Mouse (Mus musculus): ENCODE measurements around the gene Ppa2. TPM values are rescaled to one million over a fixed set of nuclear protein-coding genes. Genes with fewer than 3 reads are reported as not detected.

Ppa2 gene
- polyA plus RNA-seq, 1 experiment from 2014 or later, result 91.7 TPM

DNA sequence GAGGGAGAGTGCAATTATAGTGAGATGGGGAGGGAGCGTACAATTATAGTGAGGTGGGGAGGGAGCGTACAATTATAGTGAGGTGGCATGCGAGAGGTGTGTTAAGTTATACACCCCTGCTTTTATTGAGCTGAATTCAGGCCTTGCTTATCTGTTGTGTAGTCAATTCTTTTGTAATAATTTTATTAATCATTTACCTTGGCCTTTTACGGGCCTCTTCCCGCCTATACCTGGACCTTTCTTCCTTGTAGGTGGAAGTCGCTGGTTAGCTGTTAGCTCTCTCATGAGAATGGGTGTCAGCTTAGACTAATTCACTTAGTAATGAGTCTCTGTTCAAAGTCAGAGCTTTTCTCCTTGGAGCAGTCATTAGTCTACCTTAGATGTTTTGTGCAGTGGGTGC is 10.4 kb downstream of the Ppa2 start:
- ATAC-seq (ENCODE audit: insufficient number of reproducible peaks, insufficient read depth, low FRiP score, low read depth), result no peak
- 82% methylated on average over 6 of the region's 6 CpGs for WGBS
- no peaks in the 10 kb centered on the region for H3K27me3 ChIP-seq (ENCODE audit: control insufficient read depth, insufficient read depth, low read length)

DNA sequence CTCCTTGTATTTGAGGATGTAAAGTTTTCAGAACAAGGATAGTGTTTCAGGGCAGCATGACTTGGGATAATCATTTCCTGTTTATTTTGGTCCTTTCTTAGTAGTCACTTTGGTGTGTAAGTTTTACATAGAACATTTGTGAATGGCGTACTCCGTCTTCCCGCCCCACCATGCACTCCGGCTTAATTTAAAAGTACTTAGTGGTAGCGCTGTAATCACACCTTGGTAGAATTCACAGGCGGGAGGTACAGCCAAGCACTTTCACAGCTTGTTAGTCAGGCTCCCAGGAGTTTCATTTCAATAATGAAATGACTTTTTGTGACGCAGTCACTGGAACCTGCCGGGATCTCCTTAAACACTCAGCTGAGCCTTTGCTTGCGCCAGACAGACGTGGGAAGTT is 12.0 kb downstream of the Ppa2 start:
- no peak overlapping the region for H3K27ac ChIP-seq (ENCODE audit: low read length)
- H3K9me3 ChIP-seq (ENCODE audit: control insufficient read depth, low read depth, low read length), result no peaks in the 10 kb centered on the region
- H3K9ac ChIP-seq (replicated peaks; ENCODE audit: low read depth, low read length), result no peak overlapping the region
- 92% methylated on average over 10 of the region's 10 CpGs for WGBS
- no peaks in the 10 kb centered on the region; the same call in 1 of the 2 replicates for H3K36me3 ChIP-seq (ENCODE audit: control insufficient read depth, insufficient read depth, low read length)
- H3K4me1 ChIP-seq (ENCODE audit: control insufficient read depth, insufficient read depth, low read length), result no peaks in the 10 kb centered on the region
- no peak overlapping the region for H3K4me2 ChIP-seq (replicated peaks; ENCODE audit: low read depth, low read length)
- no peaks in the 10 kb centered on the region for H3K27me3 ChIP-seq (ENCODE audit: control insufficient read depth, insufficient read depth, low read length)
- ATAC-seq (ENCODE audit: insufficient number of reproducible peaks, insufficient read depth, low FRiP score, low read depth), result no peak
- no peak overlapping the region for H3K4me3 ChIP-seq (ENCODE audit: low read depth, low read length)

More for the DNA sequence above, 10.4 kb downstream of the Ppa2 start:
- H3K4me3 ChIP-seq (ENCODE audit: low read depth, low read length), result no peak overlapping the region
- H3K36me3 ChIP-seq (ENCODE audit: control insufficient read depth, insufficient read depth, low read length), result no peaks in the 10 kb centered on the region; the same call in 1 of the 2 replicates
- no peak overlapping the region for H3K4me2 ChIP-seq (replicated peaks; ENCODE audit: low read depth, low read length)
- H3K9me3 ChIP-seq (ENCODE audit: control insufficient read depth, low read depth, low read length), result no peaks in the 10 kb centered on the region
- no peak overlapping the region for H3K9ac ChIP-seq (replicated peaks; ENCODE audit: low read depth, low read length)
- no peaks in the 10 kb centered on the region for H3K4me1 ChIP-seq (ENCODE audit: control insufficient read depth, insufficient read depth, low read length)
- no peak overlapping the region for H3K27ac ChIP-seq (ENCODE audit: low read length)

DNA sequence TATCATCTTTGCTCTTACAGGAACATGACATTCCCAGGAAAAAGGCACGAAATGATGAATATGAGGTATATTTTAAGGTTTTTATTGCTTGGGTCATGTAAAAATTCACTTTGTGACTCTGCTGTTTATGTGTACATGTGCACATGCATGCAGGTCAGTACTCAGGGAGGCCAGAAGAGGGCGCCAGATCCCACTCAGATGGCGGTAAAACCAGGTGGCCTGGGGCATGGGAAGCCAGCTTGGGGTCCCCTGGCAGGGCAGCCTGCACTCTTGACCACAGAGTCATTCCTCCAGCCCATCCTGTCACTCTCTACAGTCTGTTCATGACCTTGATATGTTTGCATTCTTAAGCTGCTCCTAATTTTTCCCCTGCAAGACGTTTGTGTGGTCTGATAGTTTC is 12.6 kb downstream of the Ppa2 start:
- Histone ChIP-seq H3K9ac (replicated peaks; ENCODE audit: low read depth, low read length) (no peak overlapping the region), H3K36me3 (ENCODE audit: control insufficient read depth, insufficient read depth, low read length) (no peaks in the 10 kb centered on the region; the same call in 1 of the 2 replicates), H3K27me3 (ENCODE audit: control insufficient read depth, insufficient read depth, low read length) (no peaks in the 10 kb centered on the region), H3K4me3 (ENCODE audit: low read depth, low read length) (no peak overlapping the region), H3K9me3 (ENCODE audit: control insufficient read depth, low read depth, low read length) (no peaks in the 10 kb centered on the region), H3K4me1 (ENCODE audit: control insufficient read depth, insufficient read depth, low read length) (no peaks in the 10 kb centered on the region), H3K27ac (ENCODE audit: low read length) (no peak overlapping the region), H3K4me2 (replicated peaks; ENCODE audit: low read depth, low read length) (no peak overlapping the region)
- no peak for ATAC-seq (ENCODE audit: insufficient number of reproducible peaks, insufficient read depth, low FRiP score, low read depth)
- 69% methylated on average over 4 of the region's 4 CpGs for WGBS

DNA sequence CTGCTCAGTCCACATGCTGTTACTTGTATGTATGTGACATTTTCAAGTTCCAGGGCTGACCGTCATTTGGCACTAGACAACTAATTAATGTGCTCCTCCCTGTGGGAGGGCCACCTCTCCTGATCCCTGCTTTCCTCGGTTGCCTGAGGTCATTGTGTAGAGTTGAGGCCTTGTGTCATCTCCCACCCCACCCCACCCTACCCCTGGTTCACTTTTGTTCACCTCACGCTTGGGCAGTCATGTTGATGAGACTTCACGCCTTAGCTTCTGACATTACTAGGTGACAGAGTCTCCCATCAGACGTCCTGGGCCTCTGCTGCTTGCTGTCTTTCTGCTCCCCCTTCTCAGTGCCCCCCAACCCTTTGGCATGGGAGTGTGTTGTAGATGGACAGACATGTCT is 15.2 kb downstream of the Ppa2 start:
- Histone ChIP-seq H3K27ac (ENCODE audit: low read length) (no peak overlapping the region), H3K9ac (replicated peaks; ENCODE audit: low read depth, low read length) (no peak overlapping the region), H3K4me2 (replicated peaks; ENCODE audit: low read depth, low read length) (no peak overlapping the region), H3K4me1 (ENCODE audit: control insufficient read depth, insufficient read depth, low read length) (no peaks in the 10 kb centered on the region), H3K4me3 (ENCODE audit: low read depth, low read length) (no peak overlapping the region), H3K36me3 (ENCODE audit: control insufficient read depth, insufficient read depth, low read length) (no peaks in the 10 kb centered on the region; the same call in 1 of the 2 replicates), H3K9me3 (ENCODE audit: control insufficient read depth, low read depth, low read length) (no peaks in the 10 kb centered on the region), H3K27me3 (ENCODE audit: control insufficient read depth, insufficient read depth, low read length) (no peaks in the 10 kb centered on the region)
- 73% methylated on average over 5 of the region's 5 CpGs for WGBS
- no peak for ATAC-seq (ENCODE audit: insufficient number of reproducible peaks, insufficient read depth, low FRiP score, low read depth)

DNA sequence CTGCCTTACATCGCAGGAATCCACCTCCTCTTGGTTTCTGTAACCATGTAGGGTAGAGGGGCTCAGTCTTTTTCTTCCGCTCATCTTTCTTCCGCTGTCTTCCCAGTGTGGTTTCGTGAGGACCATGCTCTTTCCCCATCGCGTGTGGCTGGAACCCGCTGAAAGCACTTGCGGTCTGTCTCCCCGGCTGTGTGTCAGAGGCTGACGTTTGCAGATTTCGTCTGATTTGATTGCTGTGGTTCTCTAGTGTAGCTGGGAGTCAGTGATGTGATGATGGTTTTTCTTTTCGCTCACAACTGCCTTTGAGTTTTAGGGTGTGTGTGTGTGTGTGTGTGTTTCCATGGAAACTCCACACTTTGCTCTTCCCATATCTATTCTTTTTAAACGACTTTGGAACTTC is 18.6 kb downstream of the Ppa2 start:
- no peak for ATAC-seq (ENCODE audit: insufficient number of reproducible peaks, insufficient read depth, low FRiP score, low read depth)
- no peaks in the 10 kb centered on the region for H3K27me3 ChIP-seq (ENCODE audit: control insufficient read depth, insufficient read depth, low read length)
- 89% methylated on average over 13 of the region's 13 CpGs for WGBS
- H3K9ac ChIP-seq (replicated peaks; ENCODE audit: low read depth, low read length), result no peak overlapping the region
- H3K4me3 ChIP-seq (ENCODE audit: low read depth, low read length), result no peak overlapping the region
- H3K9me3 ChIP-seq (ENCODE audit: control insufficient read depth, low read depth, low read length), result no peaks in the 10 kb centered on the region
- H3K4me1 ChIP-seq (ENCODE audit: control insufficient read depth, insufficient read depth, low read length), result no peaks in the 10 kb centered on the region
- H3K4me2 ChIP-seq (replicated peaks; ENCODE audit: low read depth, low read length), result no peak overlapping the region
- H3K36me3 ChIP-seq (ENCODE audit: control insufficient read depth, insufficient read depth, low read length), result no peaks in the 10 kb centered on the region; the same call in 1 of the 2 replicates
- no peak overlapping the region for H3K27ac ChIP-seq (ENCODE audit: low read length)

DNA sequence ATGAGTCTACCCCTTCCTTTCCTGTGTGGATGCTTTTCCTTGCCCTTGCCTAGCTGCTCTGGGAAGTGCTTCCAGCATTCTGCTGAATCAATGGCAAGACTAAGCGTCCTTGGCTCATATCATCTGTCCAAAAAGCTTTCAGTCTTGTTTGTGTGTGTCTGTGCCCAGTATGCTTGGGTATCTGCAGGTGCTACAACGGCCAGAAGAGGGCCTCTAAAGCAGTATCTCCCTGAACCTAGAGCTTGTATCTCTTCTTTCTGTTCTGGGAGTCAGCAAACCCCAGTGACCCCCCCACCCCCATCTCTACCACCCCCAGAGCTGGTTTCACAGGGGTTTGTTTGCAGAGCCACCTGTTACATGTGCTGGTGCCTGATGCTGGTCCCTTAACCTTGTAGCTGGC is 19.5 kb downstream of the Ppa2 start:
- WGBS, result 87% methylated on average over 2 of the region's 2 CpGs

DNA sequence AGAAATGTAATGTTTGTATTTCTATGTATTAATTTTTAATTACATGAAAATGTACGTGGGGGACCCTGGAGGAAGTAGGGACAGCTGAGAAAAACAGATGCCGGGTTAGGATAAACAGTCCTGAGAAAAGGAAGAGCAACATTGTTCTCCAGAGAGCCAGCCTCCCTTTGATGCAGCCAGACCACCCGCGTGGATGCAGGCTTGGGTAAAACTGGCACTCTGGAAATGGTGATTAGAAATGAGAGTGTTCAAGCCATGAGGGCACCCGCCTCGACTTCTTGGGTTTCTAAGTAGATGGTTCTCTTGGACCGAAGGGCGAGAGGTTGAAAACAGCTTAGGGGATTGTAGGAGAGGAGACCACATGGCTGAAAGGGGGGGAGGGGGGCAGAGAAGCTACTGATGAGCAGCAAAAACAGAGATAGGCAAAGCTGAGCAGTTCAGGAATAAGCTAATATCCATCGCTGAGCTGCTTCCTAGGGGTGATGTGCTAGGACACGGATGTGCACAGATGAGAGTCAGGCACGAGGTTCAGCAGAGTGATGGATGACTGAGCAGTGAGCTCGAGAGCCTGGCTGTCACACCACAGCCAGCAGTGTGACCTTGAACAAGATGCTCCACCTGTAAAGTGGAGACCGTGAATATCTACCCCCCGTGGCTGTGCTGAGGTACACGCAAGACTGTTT is 21.4 kb downstream of the Ppa2 start:
- Histone ChIP-seq H3K4me1 (ENCODE audit: control insufficient read depth, insufficient read depth, low read length) (0 out of 2 replicates have a peak, but pooled peaks cover 6% of the 10 kb centered on the region), H3K27me3 (ENCODE audit: control insufficient read depth, insufficient read depth, low read length) (no peaks in the 10 kb centered on the region), H3K9ac (replicated peaks; ENCODE audit: low read depth, low read length) (no peak overlapping the region), H3K36me3 (ENCODE audit: control insufficient read depth, insufficient read depth, low read length) (no peaks in the 10 kb centered on the region), H3K4me2 (replicated peaks; ENCODE audit: low read depth, low read length) (no peak overlapping the region), H3K9me3 (ENCODE audit: control insufficient read depth, low read depth, low read length) (no peaks in the 10 kb centered on the region), H3K27ac (ENCODE audit: low read length) (no peak overlapping the region), H3K4me3 (ENCODE audit: low read depth, low read length) (no peak overlapping the region)
- ATAC-seq (ENCODE audit: insufficient number of reproducible peaks, insufficient read depth, low FRiP score, low read depth), result no peak
- WGBS, result 44% methylated on average over 15 of the region's 15 CpGs

More for the DNA sequence above, 19.5 kb downstream of the Ppa2 start:
- Histone ChIP-seq H3K9ac (replicated peaks; ENCODE audit: low read depth, low read length) (no peak overlapping the region), H3K27ac (ENCODE audit: low read length) (no peak overlapping the region), H3K36me3 (ENCODE audit: control insufficient read depth, insufficient read depth, low read length) (no peaks in the 10 kb centered on the region; the same call in 1 of the 2 replicates), H3K4me1 (ENCODE audit: control insufficient read depth, insufficient read depth, low read length) (0 out of 2 replicates have a peak, but pooled peaks cover 6% of the 10 kb centered on the region), H3K9me3 (ENCODE audit: control insufficient read depth, low read depth, low read length) (no peaks in the 10 kb centered on the region), H3K4me2 (replicated peaks; ENCODE audit: low read depth, low read length) (no peak overlapping the region), H3K4me3 (ENCODE audit: low read depth, low read length) (no peak overlapping the region), H3K27me3 (ENCODE audit: control insufficient read depth, insufficient read depth, low read length) (no peaks in the 10 kb centered on the region)
- no peak for ATAC-seq (ENCODE audit: insufficient number of reproducible peaks, insufficient read depth, low FRiP score, low read depth)

DNA sequence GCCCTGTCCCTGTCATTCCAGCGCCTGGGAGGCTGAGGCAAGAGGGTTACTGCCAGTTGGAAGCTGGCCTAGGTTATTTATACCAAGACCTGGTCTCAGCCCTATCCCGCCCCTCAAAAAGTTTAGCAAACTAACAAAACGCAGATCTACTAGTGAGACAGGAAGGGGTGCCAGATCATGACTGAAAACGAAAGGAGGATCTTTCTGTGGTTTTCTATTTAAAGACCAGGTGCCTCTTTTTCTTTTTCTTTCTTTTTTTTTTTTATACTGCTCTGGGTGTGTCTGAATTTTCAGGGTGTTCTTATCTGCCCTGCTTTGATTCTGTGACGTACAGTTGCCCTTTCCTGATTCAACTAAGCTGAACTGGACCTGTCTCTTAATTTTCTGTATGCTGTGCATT is 22.4 kb downstream of the Ppa2 start:
- H3K4me3 ChIP-seq (ENCODE audit: low read depth, low read length), result no peak overlapping the region
- WGBS, result 84% methylated on average over 5 of the region's 5 CpGs
- no peak overlapping the region for H3K27ac ChIP-seq (ENCODE audit: low read length)
- H3K9ac ChIP-seq (replicated peaks; ENCODE audit: low read depth, low read length), result no peak overlapping the region
- no peak overlapping the region for H3K4me2 ChIP-seq (replicated peaks; ENCODE audit: low read depth, low read length)
- H3K36me3 ChIP-seq (ENCODE audit: control insufficient read depth, insufficient read depth, low read length), result no peaks in the 10 kb centered on the region
- H3K27me3 ChIP-seq (ENCODE audit: control insufficient read depth, insufficient read depth, low read length), result no peaks in the 10 kb centered on the region
- H3K9me3 ChIP-seq (ENCODE audit: control insufficient read depth, low read depth, low read length), result no peaks in the 10 kb centered on the region
- no peak for ATAC-seq (ENCODE audit: insufficient number of reproducible peaks, insufficient read depth, low FRiP score, low read depth)
- H3K4me1 ChIP-seq (ENCODE audit: control insufficient read depth, insufficient read depth, low read length), result 0 out of 2 replicates have a peak, but pooled peaks cover 6% of the 10 kb centered on the region
